Mouse (Mus musculus): Measurements from ENCODE around the gene Paxbp1. TPM values are rescaled to one million over a fixed set of nuclear protein-coding genes. Genes with fewer than 3 reads are reported as not detected.
A peak's percentile ranks its signal among the peaks of the same experiment; 100 is the strongest.

Paxbp1 gene
- total RNA-seq, 2 experiments from 2014 or later = 152 to 193 TPM

DNA sequence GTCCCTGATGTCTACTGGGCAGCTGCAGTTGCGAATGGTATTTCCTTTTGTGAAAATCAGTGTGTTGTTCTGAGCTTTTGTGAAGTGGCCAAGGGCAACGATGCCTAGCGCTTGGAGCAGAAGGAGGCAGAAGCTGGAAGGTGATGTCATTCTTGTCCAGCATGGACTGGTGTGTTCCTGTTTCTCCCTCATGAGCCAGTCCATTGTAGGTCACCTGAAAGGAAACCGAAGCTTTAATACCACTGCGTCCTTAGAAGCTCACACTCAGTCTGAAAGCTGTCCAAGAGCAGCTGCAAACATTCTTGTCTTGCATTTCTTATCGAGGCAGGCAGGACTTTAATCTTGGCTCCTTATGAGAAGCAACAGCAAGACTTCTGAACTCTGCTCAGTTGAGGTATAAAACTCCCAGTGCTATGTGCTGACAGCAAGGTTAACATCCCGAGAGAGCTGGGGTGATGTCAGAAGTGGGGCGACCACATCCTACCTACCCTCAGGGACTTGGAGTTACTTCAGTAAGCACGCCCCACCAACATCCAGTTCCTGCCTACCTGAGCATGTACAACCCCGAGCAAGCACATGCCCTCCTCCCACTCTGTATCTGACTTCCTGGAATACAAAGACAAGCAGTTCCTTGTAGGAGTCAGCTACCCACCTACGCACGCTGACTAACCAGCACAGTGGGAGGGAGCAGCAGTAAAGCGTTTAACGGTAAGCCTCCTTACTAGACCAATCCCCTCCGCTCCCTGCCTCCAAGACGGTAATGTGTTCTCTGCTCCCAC lies 11.9 kb upstream of the Paxbp1 start:
- ATAC-seq (replicated peaks; ENCODE audit: low FRiP score, poor library complexity, severe bottlenecking) = no peak

DNA sequence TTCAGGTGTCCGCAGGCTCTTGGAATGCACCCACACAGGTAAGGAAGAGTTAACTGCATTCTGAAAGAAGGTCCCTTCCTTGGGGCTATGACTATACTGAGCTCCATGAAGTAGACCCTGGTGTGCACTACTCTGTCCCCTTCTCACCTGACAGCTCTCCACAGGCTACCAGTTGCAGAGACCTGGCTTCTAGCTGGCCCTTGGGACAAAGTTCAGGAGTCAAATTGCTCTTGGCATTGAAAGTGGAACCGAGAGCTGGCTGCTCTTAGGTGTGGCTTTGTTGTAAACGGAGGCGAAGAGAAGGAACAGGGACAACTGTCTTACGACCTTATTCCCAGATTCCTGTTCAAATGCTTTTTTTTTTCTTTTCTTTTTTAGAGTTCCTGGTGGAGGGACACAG lies 10.8 kb upstream of the Paxbp1 start:
- no peak for ATAC-seq (replicated peaks; ENCODE audit: low FRiP score, poor library complexity, severe bottlenecking)

DNA sequence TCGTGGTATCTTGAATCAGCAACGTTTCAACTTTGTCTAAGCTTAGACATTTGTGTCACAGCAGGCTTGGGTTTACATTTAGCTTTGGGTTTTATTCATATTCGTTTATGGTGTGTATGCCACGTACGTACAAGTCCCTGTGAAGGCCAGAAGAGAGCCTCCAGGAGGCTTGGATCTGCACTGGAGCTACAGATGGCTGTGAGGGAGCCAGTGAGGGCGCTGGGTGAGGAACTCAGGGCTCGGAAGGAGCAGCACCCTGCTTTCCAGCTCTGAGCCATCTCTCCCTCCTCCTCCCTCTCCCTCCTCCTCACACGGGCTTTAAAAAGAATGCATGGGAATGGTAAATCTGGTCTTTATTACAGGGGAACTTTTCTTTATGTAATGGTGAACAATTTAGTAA lies 9.3 kb upstream of the Paxbp1 start:
- no peak for ATAC-seq (replicated peaks; ENCODE audit: low FRiP score, poor library complexity, severe bottlenecking)

DNA sequence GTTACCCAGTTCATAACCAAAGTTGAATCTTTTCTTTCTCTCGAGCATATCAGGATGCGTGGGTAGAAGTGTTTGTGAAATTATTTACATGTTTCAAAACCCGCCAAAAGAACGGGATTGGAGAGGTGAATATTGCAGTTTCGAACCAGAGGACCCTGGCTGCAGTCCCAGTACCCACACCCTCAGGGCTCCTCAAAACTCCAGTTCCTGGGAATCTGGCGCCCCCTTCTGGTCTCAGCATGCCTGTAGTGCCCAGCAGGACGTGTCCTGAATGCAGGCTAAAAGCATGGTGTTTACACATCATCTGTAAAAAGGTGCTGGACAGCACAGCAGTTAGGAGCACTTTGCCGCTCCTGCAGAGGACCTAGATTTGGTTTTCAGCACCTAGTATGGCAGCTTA lies 1.2 kb upstream of the Paxbp1 start:
- no peak for ATAC-seq (replicated peaks; ENCODE audit: low FRiP score, poor library complexity, severe bottlenecking)

DNA sequence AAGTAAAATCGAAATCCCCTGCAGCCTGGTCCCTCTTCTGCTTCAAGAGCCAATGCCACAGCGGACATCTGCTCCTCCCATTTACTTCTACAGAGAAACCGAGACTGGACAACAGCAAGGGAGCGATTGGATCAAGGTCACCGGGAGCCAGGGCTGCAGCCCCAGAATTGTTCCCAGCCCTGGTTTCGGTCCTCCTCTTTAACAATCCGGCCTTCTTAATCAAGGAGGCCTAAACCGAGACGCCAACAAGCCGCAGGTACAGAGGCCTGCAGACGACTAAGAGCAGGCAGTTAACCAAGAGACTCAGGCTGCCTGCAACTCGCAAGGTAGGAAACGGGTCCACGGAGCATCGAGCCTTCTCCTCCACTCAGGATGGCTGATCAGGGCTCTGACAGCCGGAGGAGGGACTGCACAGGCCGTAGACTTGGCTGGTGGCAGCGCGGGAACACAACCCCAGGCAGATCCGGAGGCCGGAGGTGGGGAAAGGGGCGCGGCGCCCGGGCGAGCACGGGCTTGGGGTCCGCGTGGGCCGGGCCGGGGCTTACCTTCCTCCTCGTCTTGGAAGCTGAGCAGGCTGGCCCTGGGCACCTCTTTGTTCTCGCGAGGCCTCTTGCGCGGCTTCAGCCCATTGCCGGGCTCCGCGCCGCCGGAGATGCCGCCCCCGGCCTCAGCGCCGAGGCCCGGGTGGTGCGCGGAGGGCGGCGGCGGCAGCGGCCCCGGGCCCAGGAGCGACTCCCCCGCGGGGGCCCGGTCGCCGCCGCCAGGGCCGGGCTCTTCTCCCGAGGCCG lies 688 bp downstream of the Paxbp1 start:
- ATAC-seq (replicated peaks; ENCODE audit: low FRiP score, poor library complexity, severe bottlenecking) = peak; percentile 36; the same call in 1 of the 2 replicates

DNA sequence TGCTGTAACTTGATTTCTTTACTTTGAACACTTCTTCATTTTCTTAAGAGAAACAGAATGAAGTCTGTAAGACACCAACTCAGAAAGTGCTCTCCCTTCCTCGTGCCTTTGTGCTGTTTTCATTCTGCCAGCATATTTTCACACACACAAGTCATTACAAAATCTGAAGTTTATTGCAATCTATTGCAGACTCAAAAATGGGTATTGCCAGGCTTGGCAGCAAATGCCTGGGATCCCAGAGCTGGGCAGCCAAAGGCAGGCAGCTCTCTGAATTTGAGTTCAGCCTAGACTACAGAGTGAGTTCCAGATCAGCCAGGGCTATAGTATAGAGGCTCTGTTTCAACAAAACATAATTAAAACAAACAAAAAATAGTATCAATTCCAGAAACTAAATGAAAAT lies 1.7 kb downstream of the Paxbp1 start:
- no peak for ATAC-seq (replicated peaks; ENCODE audit: low FRiP score, poor library complexity, severe bottlenecking)

DNA sequence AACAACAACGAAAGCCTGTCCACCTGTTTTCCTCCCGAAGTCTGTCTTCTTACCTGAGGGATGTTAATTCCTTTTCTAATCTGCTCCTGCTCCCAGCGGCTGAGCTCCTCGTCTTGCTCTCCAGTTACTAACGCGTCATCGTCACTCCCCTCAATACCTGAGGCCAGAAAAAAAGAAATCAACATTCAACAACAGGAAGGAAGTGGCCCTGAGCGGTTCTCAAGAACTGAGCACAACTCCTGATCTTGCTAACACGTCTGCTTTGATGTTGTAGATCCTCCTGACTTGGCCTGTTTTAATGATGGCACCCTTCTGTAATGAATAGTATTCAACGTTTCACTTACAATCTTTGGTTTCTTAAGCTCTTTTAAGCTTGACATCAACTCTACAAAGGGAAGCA lies 8.5 kb downstream of the Paxbp1 start:
- ATAC-seq (replicated peaks; ENCODE audit: low FRiP score, poor library complexity, severe bottlenecking) = no peak

DNA sequence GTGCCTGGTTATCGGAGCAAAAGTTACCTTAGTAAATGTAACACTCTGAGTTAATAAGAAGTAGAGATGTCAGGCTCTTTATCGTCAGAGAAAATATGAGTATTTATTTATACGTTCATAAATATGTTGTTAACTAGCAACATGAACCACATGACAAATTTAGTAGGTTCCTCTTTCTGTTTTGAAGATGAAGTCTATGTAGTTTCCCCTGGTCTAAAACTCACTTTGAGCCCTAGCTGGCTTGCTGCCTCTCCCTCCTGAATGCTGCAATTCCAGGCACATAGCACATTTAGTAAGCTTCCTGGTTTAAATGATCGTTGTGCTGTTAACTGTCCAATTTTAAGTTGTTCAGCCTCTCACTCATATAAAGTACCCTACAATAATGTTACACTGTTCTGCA lies 13.6 kb downstream of the Paxbp1 start:
- no peak for ATAC-seq (replicated peaks; ENCODE audit: low FRiP score, poor library complexity, severe bottlenecking)

DNA sequence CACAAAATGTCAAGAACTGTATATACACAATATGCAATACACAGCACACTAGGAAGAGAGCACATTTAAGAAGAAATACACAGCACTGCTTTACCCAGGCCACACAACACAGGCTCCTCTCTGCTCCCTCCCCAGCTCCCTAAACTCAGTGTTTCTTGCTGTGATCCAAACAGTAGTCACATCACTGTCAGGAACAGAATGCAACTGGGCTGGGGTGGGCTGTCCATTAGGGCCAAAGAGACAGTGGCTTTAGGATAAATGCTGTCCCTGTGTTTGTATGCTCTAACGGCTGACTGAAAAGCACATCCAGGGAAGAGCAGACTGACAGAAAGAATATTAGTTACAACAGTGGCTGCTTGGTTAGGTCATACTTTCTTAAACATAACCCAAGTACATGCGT lies 14.4 kb downstream of the Paxbp1 start:
- no peak for ATAC-seq (replicated peaks; ENCODE audit: low FRiP score, poor library complexity, severe bottlenecking)

DNA sequence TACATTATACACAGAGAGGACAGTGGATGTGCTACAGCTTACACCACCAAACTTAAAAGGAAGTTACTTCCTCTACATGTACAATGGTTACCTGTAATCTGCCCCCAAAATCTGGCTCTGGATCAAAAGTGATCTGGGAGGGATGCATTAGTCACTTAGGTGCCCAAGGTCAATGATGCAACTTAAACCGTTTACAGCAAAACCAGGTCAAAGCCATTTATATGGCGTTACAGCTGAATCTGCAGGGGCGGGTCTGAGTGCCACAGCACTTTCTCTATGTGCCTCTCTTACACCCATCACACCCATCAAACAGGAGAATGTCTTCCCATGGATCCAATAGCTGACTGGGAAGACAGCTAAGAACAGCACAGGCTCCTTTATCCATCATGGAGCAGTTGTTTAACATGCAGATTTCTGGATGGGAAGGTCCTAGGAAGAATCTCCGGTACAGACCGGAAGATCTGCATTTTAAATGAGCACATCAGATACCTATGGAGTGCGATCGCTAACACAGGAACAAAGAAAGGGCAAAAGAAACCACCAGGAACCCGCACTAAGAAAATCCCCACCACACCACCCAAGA lies 15.1 kb downstream of the Paxbp1 start:
- no peak for ATAC-seq (replicated peaks; ENCODE audit: low FRiP score, poor library complexity, severe bottlenecking)

DNA sequence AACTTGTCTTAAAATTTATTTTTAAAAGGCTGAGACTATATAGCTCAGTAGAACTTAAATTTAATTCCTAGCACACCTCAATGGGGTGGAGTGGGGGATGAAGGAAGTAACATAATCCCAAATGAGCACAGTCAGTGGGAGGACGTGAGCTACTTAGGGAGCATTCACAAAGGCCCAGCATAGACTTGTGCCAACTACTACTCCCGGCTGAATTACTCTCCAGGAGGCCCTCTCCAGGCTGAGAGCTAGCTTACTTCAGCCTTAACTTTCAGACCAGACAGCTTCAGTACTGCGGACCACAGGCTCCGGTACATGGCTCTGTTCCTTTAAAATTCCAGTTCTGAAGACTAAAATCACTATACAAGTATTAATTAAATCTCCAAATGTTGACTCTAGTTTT lies 18.1 kb downstream of the Paxbp1 start:
- no peak for ATAC-seq (replicated peaks; ENCODE audit: low FRiP score, poor library complexity, severe bottlenecking)

DNA sequence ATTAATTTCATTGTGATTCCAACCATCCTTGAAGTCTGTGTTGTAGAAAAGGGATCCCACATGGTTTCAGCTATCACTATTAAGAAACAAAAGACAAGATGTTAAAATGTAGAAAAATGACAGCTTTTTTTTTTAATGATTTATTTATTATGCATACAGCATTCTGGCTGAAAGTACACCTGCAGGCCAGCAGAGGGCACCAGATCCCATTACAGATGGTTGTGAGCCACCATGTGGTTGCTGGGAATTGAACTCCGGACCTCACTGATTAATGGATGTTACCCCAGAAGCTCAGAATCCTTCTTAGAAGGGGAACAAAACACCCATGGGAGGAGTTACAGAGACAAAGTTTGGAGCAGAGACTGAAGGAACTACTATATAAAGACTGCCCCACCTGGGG lies 21.0 kb downstream of the Paxbp1 start:
- no peak for ATAC-seq (replicated peaks; ENCODE audit: low FRiP score, poor library complexity, severe bottlenecking)

DNA sequence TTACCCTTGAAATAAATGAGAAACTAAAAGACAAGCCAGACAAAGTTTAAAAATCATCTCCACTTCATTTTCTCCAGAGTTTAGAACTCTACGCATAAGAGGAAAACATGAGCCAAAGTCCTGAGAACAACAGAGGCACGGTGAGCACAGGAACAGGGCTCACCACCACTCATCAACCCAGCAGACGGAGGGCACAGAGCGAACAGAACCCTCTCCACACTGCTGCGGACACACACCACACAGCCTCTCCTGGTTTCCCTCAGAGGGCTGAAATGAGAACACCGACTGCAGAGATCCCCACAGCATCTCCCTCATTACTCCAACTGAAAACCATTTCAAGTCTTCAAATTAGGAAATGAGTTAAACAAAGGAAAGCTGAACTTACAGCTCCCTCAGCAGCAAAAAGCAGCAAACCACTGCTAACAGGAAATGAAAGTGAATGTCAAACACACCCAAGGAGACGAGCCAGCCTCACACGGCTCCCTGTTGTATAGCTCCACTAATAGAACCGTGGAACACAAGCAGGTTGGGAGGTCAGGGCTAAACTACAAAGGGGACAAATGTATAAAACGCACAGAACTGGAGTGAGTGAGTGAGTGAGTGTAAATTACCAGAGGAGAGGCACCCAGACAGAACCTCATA lies 23.4 kb downstream of the Paxbp1 start:
- no peak for ATAC-seq (replicated peaks; ENCODE audit: low FRiP score, poor library complexity, severe bottlenecking)

DNA sequence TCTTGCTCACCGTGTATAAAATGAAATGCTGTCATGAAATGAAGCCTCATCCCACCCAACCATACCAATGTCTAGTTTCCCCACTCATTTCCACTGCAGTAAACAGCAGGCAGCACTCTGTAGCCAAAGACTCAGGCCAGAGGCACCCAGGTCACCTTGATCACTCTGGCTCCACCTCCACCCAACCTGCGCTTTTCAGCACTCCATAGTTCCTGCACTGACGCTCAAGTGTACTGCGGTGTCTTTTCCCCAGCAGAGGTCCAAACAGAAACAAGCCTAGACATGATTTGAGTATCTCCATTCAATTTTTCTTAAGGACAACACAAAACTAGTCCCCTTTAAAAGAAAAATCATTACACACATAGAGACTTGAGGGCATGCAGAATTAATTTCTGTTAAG lies 24.9 kb downstream of the Paxbp1 start:
- ATAC-seq (replicated peaks; ENCODE audit: low FRiP score, poor library complexity, severe bottlenecking) = no peak

DNA sequence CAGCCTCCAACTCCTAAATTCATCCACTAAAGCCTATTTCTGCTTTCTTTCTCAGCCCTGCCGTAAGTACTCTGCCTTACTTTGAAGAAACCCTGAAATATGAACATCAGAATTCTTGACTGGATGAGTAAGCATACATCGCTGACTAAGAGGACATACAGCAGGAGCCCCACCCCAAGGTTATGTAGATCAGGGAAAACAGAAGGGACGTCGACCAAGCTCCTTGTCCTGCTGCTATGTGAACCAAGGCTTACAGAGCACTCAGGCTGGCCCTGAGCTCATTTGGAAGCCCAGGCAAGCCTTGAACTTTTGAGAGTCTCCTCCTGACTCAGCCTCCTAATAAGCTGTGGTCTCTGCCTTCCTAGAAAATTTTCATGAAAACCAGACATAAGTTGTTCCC lies 28.6 kb downstream of the Paxbp1 start:
- ATAC-seq (replicated peaks; ENCODE audit: low FRiP score, poor library complexity, severe bottlenecking) = no peak

DNA sequence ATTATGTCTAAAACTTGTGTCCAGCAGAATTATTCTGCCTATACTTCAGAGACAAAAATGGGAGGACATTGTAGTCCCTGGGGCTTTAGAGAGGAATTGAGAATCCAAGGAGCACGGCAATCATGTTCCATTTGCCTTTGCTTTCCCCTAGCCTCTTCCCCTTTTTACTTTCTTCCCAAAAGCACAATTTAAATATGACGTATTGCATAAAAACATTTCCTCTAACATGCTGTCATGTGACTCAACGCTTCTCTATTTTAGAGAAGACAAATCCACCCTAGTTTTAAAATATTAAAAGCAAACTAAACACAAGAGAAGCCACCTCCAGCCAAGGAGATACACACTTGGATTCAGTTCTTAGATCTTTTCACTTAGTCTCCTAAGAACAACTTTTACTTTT lies 32.5 kb downstream of the Paxbp1 start:
- ATAC-seq (replicated peaks; ENCODE audit: low FRiP score, poor library complexity, severe bottlenecking) = no peak

DNA sequence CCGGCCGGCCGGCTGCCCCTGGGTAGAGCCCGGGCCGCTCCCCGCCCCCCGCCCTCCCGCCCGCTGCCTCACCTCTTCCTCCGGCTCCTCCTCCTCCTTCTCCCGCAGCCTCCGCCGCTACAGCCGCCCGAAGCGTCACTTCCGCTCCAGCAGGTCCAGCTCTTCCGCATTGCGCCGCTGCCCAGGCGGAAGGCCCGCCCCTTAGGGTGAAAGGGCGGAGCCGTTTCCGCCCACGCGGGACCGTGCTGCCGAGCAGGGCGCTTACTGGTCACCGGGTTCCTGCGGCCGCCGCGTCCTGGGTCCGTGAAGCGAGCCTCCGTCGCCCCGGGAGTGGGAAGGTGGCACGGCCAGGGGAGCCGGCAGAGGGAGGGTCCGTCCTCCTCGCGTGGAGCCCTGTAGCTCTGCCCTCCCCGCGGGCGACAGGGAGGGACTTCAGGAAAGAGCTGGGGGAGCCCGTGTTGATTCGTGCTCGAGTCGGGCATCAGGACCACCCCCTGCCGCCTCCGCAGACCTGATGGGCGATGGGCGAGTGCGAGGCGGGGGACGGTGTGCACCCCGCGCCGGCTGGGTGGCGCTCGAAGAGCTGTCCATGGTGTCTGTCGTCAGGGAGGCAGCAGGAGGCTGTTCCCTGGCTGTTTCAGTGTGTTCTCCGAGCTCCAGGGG lies 33.2 kb downstream of the Paxbp1 start, which contains the start of gene Synj1:
Synj1 (minus strand) TSS at position 288 of the 663 bp plus-strand sequence.
- peak; percentile 97 for ATAC-seq (replicated peaks; ENCODE audit: low FRiP score, poor library complexity, severe bottlenecking)

DNA sequence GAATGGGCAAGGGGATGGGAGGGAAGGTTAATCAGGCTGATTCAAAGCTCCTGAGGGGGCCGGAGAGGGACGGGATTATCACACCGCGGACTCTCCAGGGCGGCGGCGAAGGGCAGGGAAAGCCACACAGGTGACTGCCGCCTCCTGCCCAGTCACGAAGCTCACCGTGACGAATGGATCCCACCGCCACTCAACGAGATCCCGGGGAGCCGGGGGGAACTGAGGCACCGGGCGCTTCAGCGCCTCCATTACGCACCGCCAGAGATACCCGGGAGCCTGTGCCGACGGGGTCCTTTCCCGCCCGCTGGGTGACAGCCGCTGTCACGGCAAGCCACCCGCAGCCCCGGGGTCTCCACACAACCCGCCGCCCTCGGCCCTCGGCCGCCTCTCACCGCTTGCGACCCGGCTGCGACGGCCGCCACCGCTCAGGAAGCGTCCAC lies 33.7 kb downstream of the Paxbp1 start:
- ATAC-seq (replicated peaks; ENCODE audit: low FRiP score, poor library complexity, severe bottlenecking) = peak; percentile 53

DNA sequence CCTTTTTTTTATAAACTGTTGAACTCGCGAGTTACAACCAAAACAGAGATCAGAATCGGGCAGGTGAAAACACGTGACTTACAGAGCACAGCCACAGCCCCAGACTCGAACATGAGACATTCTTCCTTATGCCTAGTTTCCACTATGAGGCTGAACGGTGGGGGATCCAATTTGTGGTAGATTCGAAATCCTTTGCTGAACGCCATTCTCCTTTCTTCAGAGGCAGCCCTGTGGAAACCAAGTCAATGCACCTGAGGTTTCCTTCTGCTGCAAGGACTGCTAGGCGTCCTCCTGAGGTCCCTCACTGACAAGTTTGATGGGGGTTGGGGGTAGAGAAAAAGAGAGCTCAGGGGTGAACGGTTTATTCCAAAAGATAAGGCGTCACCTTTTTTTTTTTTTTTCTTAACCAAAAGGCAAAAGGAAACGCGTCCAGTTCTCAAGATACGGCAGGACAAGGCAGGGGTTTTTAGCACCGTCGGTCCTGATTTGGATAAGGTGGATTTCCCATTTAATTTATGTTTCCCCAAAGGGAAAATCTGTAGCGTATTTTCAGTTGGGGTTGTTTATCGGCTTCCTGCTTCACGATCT lies 34.3 kb downstream of the Paxbp1 start:
- ATAC-seq (replicated peaks; ENCODE audit: low FRiP score, poor library complexity, severe bottlenecking) = peak; percentile 17; the same call in 1 of the 2 replicates
